Mouse (Mus musculus) layer of hippocampus, adult 9-10 months (tissue): ENCODE results near the gene Dgka.
A peak's percentile ranks its signal among the peaks of the same experiment; 100 is the strongest.
"Not testable (repeated sequence)": the region's sequence is repeated elsewhere in the genome, so short reads cannot be mapped to it uniquely, and the experiment has no call there.

Source experiments
- DNase-seq: peaks from one replicate; pipeline ENCODE4 v3.0.0; 2022; ENCODE audit warnings: low spot score

The Dgka gene

DNA sequence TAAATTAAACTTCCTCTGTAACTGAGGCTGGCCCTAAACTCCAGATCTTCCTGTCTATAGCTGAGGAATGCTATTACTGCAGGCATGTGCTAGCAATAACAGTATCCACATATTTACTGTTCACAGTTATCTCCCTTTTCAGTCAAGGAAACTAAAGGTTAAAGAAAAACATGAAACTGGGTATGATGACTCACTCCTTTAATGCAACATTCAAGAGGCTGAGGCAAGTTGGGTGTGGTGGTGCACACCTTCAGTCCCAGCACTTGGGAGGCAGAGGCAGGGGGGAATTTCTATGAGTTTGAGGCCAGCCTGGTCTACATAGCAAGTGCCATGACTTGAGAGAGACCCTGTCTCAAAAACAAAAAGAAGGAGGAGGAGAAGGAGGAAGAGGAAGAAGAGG lies 12.7 kb downstream of the Dgka start:
- DNase-seq: no peak

DNA sequence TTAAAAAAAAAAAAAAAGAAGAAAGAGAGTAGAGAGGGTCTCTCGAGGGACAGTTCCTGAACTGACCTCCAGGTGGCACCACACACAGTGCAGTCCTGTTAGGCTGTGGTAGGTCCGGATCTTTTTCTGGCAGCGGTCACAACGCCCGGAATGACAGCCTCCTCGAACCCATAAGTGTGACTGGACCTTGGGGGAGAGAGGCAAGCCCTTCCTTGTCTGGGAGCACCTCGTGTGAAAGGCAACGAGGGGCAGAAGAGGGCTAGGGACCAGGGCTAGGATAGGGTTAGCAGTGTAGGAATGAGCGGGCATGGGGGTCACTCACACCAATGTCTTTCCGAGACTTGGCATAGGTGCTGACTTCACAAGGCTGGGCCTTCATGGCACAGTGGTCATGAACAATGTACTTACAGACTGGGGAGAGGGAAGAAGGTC lies 13.6 kb downstream of the Dgka start:
- DNase-seq: no peak

DNA sequence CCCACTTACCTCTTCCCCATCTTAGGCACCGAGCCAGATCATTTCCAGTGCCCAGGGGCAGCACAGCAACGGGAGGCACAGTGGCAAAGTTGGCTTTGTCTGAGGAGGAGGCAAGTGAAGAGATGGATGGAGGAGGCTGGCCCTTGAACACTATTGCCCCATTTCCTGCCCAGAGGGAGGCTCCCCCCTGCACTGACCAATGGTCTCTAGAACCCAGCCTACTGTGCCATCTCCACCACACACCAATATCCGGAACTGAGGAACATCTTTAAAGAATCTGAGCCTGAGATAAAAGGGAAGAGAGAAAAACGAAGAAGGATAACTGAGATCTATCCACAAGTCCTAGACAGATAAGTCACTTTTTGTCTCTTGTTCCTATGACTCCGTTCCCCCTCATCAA lies 16.6 kb downstream of the Dgka start:
- no peak for DNase-seq

DNA sequence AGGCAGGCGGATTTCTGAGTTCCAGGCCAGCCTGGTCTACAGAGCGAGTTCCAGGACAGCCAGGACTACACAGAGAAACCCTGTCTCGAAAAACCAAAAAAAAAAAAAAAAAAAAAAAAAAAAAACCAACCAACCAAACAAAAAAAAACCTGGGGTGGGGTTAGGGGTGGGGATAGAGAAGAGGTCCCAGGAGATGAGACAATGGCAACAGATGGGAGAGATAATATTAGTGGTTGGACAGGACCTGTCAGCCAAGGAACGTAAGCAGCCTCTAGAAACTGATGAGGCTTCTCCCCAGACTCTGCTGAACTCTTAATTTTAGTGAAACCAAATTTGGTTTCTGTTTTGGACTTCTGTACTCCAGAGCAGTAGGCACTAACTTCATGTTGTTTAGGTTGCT lies 19.2 kb downstream of the Dgka start:
- DNase-seq: not testable (repeated sequence)

DNA sequence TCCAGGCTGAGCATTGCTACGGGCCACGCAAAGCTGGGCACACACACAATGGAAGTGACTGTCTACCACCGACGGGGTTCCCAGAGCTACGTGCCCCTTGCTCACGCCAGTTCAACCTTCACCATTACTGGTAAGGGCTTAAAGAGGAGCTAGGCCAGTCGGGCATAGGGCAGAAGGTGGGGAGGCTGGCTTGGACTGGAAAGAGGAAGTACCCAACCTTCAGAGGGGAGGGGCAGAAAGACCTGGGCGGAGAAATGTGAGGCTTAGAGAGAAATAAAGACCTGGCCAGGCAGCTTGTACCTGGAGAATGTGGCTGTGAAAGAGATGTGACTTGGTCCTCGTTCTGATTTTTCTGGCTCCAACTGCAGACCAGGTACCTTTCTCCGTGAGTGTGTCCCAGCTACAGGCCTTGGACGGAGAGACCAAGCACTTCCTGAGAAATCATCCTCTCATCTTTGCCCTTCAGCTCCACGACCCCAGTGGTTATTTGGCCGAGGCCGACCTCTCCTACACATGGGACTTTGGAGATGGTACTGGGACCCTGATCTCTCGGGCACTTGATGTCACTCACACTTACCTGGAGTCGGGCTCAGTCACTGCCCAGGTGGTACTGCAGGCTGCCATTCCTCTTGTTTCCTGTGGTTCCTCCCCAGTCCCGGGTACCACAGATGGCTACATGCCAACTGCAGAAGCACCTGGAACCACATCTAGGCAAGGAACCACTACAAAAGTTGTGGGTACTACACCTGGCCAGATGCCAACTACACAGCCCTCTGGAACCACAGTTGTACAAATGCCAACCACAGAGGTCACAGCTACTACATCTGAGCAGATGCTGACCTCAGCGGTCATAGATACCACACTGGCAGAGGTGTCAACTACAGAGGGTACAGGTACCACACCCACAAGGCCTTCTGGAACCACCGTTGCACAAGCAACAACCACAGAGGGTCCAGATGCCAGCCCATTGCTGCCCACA lies 28.8 kb downstream of the Dgka start:
- no peak for DNase-seq

DNA sequence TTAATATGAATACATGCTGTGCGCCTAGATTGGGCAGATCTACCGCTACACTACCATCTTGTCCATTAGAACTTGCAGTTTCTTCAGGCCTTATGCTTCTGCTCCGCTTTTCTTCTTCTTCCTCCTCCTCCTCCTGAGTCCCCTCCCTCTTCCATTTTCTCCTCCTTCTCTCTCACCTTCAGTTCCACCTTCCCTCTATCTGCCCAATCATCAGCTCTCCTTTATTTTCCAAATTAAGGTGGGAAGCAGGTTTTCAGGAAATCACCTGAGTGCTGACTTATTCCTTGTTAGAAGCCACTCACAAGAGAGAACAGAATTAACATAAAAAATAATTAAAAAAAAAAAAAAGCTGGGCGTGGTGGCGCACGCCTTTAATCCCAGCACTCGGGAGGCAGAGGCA lies 33.3 kb downstream of the Dgka start:
- not testable (repeated sequence) for DNase-seq

DNA sequence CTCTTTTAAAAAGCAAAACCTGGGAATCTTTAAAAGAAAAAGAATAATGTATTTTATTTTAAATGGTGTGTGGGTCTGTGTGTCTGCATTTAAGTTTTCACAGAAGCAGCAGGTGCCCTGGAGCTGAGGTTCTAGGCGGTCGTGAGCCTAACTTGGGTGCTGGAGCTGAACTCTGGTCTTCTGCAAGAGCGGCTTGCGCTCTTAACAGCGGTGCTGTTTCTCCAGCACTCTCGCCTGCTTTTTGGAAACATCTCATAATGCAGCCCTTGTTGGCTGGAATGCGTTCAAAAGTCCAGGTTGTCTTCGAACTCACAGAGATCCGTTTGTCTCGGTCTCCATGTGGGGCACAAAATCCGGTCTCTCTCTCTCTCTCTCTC lies 39.4 kb downstream of the Dgka start:
- DNase-seq: no peak

DNA sequence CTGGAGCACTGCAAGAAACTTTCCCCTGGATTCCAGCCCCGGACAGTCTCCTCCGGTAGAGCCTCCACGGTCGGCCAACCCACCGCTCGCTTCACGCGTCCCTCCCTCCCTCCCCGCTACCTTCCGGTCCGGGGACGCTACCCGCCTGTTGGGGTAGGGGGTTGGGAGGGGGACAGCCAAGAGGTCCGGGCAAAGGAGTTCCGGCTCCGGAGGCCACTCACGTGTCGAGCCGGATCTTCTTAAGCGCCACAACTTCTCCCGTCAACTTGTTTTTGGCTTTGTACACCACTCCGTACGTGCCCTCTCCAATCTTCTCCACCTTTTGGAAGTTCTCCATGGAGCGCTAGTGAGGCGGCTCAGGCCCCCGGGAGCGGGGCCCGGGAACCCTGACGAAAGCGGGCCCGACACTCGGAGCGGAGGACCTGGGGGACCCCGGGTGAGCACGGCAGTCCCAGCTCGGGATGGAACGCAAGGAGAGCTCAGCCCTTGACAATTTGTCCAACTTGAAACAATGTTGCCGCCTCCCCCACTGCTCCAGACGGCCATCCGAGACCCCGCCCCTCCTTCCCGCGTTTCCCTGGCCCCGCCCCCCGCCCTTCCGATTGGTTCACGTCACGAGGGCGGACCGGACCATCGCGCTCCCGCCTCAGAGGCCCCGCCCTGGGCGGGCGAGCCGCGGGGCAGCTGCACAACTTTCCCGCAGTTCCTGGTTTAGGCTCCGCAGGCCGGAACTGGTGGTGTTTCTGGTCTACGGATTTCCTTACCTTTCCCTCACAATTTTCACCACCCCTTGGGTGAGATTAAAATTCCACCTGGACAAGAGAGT lies 40.0 kb downstream of the Dgka start, which contains the start of gene Cdk2:
Cdk2 (minus strand) TSS at position 541 of the 826 bp plus-strand sequence.
- peak; percentile 54 for DNase-seq

DNA sequence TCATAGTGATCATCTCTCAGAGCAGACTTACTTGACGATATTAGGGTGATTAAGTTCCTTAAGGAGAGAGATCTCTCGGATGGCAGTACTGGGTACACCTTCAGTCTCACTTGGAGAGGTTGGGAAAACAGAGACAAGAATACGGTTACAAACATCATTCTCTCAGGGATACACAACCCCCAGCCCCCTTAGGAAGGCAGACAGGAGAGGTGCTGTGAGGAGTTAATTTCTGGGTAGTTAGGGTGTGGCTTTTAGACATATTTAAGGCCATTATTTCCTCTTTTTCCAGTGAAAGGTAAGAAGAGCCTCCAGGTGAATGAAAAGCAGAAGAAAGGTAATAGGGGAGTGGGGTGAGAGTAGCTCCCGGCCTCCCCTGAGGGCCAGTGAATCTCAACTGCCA lies 40.8 kb downstream of the Dgka start, which contains the start of gene Pmel:
Pmel (plus strand) TSS at position 301 of the 400 bp plus-strand sequence.
- no peak for DNase-seq

DNA sequence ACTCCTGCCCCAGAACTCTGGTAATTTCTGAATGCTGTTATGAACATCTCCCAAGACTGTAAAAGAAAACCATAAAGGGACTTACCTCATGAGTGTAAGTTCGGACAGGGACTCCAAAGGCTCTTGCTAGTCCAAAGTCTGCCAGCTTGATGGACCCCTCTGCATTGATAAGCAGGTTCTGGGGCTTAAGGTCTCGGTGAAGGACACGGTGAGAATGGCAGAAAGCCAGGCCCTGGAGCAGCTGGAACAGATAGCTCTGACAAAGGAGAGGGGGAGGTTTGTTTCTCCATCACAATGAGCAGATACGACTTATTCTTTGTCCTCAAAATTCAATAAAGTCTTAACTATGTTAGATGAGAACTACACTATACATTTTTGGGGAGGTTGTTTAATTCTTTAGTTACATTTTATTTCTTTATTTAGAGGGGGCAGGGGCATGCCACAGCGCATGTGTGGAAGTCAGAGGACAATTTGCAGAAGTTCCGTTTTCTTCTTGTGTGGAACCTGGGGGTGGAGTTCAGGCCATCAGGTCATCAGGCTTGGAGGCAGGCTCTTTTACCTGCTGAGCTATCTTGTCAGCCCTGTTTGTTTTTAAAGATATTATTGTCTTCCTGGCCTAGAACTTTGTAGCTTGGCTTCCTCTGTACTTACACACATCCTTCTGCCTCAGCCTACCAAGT lies 42.2 kb downstream of the Dgka start:
- no peak for DNase-seq

DNA sequence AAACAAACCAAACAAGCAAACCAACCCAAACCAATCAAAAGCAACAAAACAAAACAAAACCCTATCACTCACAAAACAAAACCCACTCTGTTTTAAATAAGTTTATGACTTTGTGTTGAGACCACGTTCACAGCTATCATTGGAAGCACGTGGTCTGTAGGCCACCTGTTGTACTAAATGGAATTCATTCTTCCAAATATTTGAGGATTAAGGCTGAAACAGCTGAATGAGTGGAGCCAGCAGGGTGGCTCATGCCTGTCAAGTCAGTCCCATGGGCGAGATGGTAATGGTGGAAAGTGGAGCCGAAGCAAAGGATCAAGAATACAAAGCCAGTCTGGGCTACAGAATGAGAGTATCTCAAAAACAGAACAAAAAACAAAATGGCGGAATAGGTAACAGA lies 43.9 kb downstream of the Dgka start:
- DNase-seq: no peak

DNA sequence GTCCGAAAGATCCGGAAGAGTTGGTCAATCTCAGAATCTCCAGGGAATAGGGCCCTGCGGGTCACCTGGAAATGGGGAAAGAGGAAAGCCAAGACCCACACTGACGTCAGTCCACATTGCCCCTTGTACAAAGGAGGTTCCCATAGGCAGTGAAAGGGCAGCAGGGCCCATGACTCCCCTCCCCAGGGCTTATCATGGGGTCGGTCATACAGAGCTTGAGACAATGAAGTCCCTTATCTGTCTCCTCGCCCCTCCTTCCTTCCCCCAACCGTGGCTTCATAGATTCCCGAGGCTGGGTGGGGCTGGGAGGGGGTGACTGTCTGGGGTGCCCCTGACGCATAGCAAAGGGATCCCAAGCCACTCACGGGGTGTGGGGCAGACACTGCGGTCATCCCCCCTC lies 45.0 kb downstream of the Dgka start:
- DNase-seq: no peak

DNA sequence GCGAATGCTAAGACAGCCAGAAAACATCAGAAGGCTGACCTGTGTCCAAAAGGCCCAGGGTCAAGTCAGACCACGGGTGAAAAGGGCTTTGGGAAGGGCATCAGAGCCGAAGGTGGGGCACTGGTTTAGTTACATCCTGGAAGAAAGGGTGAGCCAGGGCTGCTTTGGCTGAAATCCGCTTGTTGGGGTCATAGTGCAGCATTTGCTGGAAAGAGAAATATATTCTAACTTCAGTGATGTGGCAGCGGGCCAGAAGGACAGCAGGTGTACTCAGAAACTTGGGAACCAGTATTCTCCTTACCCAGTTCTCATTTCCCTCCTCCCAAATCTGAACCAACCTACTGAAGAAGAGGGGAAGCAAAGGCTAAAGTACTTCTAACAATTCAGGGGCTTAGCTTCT lies 45.6 kb downstream of the Dgka start:
- no peak for DNase-seq

DNA sequence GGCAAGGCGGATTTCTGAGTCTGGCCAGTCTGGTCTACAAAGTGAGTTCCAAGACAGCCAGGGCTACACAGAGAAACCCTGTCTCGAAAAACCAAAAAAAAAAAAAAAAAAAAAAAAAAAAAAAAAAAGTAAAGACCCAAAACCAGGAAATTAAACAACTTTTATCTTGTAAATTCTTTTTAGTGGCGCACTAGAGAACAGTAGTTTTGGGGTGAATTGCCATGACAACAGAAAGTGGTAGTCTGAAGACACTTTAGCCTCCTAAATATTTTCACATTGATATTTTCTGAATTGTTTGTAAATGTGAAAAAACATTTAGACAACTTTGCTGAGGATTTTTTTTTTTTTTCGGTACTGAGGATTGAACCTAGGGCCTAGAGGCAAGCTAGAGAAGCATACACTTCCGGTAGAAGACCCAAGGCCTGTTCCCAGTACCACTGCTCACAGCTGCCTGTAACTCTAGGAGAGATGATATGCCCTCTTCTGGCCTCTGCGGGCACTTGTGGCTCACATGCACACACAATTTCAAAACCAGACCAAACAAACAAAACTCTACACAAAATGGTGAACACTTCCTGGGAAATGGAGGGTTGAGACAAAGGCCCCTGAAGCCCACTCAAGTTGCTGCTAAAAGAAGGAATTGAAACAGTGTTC lies 47.5 kb downstream of the Dgka start:
- no peak for DNase-seq

DNA sequence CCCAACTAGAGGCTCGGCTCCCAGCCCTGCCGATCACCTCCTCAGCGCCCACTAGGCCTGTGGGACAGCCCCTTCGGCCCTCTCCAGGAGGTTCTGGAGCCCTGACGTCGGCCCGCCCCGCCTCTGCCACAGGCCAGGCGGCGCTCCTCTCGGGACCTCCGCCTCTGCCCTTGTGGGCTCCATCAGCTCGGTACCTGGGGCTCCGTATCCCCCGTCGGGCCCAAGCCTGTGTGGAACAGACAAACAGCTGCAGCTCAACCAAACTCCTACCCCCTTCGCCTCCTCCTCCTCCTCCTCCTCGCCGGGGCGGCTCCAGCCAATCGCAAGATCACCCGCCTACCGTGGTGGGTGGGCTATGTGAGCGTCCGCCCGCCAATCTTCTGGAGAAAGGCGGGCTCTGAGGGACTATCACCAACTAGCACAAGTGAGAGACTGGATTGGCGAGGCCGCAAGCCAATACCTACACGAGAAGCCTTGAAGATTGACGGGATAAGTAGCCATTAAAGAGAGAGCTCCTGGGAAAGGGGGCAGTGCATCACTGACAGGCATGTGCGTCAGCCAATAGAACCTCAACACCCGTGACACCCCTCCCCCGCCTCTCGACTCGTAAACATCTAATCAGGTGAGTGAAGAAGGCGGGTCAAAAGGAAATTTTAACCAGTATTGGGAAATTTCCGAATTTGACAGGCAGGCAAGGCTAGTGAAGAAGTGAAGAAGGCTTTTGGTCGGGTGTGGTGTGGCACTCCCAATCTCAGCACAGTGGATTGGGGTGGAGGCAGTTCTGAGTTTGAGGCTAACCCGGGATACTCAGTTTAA lies 48.5 kb downstream of the Dgka start, which contains the start of gene Rab5b:
Rab5b (minus strand) TSS at position 273 of the 816 bp plus-strand sequence.
- DNase-seq: peak; percentile 100

DNA sequence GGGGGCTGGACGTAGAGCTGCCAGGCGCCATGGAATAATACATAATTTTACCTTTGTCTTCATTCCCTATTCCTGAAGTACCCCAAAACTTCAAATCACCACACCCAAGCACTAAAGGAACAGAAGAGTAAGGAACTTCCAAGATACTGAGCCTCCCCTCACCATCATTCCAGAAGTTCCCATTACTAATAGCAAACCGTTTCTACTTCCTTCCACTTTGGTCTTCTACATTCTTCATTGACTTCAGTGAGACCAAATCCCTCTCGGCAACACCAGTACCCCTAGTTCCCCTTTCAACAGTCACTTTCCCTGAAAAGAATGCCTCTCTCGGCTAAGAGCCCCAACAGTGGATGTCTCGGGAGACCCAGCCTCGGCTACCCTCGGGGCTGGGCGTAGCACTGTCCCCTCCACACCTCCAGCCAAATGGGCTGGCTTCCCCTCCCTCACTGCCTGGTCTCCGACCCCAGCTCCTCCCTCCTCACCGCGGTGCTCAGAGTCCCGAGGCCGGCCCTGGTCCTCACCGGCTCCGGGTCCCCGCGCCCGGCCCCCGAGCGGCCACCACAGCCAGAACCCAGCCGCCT lies 49.2 kb downstream of the Dgka start:
- DNase-seq: peak; percentile 15

DNA sequence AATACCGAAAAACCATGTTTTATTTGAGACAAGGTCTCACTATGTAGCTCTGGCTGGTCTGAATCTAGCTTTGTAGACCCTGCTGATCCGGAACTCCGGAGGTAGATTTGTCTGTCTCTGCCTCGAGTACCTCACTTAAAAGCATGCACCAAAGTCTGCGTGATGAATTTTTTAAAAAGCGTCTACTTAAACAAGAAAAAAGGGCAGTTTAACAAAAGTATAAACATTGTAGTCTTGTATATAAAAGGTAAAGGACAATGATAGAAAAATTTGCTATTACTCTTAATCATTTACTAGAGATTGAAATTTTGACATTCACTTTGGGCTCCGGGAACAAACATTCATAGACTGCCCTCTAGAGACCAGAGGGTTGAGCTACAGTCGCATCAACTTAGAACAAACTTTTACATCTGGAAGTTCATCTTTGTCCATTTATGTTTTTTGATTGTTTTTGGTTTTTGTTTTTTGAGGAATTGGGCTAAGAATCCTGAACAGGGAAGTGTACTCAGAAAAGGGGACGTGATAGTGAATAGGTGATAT lies 70.1 kb downstream of the Dgka start:
- no peak for DNase-seq

DNA sequence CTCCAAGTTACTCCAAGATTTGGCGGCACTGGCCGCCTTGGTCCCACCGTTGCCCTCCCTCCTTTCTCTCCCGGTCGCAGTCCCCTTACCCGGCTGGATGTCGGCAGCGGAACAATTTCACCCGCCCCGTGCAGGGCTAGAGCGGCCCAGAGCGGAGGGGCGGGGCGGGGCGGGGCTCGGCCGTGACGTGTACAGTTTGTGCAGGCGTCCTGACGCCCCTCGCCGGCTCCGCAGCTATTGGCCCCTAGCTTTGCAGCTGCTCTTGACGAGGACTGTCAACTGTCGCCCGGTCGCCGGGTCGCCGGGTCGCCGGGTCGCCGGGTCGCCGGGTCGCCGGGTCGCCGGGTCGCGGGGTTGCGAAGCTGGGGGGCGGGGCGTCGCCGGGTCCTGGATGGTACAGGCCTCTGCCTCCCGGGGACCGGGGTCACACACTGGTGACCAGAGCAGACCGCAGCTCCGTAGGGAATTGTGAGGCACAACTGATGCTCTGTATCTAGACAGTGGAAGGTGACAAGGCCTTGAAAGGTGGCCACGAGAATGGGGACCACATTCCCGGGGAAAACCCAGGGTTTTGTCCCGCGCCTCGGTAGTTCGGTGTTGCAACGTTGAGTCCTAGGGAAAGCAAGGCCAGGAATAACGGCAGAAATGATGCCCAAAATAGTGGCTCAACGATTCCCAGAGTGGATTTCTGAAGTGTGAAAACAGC lies 70.7 kb downstream of the Dgka start, which contains the start of gene Suox:
Suox (minus strand) TSS at position 311 of the 706 bp plus-strand sequence.
- peak; percentile 37 for DNase-seq

DNA sequence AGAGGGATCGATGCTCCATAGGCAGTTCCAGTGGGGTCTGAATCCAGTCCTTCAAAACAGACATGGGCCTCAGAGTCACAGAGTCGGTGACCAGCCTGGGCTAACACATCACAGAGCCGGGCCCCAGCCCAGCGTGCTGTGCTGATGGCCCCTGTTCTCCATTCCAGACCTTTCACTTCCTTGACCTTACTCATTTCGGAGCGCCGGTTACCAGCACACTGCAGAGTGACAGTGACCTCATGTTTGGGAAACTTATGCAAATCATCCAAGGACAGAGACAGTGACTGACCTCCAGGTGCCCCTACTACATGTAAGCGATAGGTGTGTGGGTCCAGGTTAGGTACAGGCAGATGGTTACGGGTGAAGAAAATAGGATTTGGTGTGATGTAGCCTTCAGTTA lies 73.5 kb downstream of the Dgka start:
- DNase-seq: no peak
